Mouse (Mus musculus): ENCODE data around the gene Bhlhb9. TPM values are rescaled to one million over a fixed set of nuclear protein-coding genes. Genes with fewer than 3 reads are reported as not detected.

Gene Bhlhb9
- polyA plus RNA-seq (2014; fragmentation: Illumina TruSeq; extraction: RNeasy Lipid Tissue Mini Kit (QIAGEN cat#74804)) = 148 TPM

DNA sequence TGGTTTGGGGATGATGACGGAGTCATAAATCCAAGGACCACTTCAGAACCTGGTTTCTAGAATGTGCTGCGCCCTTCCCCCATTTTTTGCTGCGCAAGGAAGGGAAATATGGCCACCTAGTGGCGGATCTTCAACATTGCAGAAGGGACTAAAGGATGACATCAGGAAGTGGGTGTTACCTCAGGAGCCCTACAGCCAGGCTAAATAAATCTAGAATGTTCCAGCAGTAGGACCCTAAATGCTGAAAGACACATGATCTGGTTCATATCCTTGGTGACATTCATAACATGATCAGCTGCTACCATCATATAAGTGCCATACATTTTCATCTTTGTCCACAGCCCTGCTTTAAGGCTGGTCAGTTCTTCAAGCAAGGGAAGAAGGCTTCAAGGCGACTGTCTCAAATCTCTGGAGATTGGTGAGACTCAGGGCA is at the start of gene Bhlhb9:
TSS of gene Bhlhb9 (plus strand) at position 383 of the 433 bp plus-strand sequence.

DNA sequence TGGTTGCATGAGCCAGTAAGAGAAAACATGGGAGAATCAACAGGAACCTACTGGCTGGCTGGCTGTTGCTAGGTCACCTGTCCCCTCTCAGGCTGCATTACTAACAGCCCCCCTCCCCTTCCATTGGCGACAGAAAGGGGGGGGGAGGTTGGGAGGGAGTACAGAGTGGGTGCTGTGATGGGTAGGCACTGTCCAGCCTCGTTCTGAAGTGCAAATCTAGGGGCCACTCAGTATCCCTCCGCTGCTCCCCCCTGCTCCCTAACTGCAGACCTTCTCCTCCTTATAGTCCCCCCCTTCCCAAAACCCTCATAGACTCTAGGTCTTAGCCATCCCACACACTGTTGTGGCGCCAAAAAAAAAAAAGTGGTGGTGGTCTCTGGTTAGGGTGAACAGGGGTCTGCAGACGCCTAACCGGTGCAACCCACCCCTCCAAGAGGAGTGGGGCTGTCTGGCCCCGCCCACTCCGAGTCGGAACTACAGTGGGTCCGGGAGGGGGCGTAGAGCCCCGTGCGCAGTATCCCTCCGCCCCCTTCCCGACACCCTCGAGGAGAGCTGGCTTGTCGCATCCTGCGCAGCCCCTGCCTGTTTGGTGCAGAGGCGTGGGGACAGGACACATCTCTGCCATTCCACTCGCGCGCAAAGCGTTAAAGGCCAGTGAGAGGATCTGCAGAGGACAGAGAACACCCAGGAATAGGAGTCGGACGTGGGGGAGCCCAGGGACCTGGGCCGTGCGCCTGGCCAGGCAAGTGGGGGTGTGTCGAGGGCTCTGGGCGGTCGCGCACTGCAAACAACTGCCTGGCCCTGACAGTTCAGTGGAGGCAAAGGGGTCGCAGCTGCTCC is 41.3 kb downstream of the Bhlhb9 start, which contains the start of gene Gprasp2:
TSS of gene Gprasp2 (plus strand) at position 514 of the 840 bp plus-strand sequence.

Other genes with a start within 250 kb of the Bhlhb9 start
- not detected for gene Nxf7, start 198.8 kb upstream of the Bhlhb9 start, polyA plus RNA-seq (2014; fragmentation: Illumina TruSeq; extraction: RNeasy Lipid Tissue Mini Kit (QIAGEN cat#74804))
- not detected for gene Prame, start 169.9 kb upstream of the Bhlhb9 start, polyA plus RNA-seq (2014; fragmentation: Illumina TruSeq; extraction: RNeasy Lipid Tissue Mini Kit (QIAGEN cat#74804))
- 1.2 TPM for gene Tcp11x2, start 103.8 kb upstream of the Bhlhb9 start, polyA plus RNA-seq (2014; fragmentation: Illumina TruSeq; extraction: RNeasy Lipid Tissue Mini Kit (QIAGEN cat#74804))
- not detected for gene Tmsb15a, start 72.3 kb upstream of the Bhlhb9 start, polyA plus RNA-seq (2014; fragmentation: Illumina TruSeq; extraction: RNeasy Lipid Tissue Mini Kit (QIAGEN cat#74804))
- 56.5 TPM for gene Armcx5, start 54.9 kb upstream of the Bhlhb9 start, polyA plus RNA-seq (2014; fragmentation: Illumina TruSeq; extraction: RNeasy Lipid Tissue Mini Kit (QIAGEN cat#74804))
- gene Gprasp1, start 54.9 kb upstream of the Bhlhb9 start, polyA plus RNA-seq (2014; fragmentation: Illumina TruSeq; extraction: RNeasy Lipid Tissue Mini Kit (QIAGEN cat#74804)) = 157 TPM
- gene Gprasp2, start 41.4 kb downstream of the Bhlhb9 start, polyA plus RNA-seq (2014; fragmentation: Illumina TruSeq; extraction: RNeasy Lipid Tissue Mini Kit (QIAGEN cat#74804)) = 44.2 TPM
- 390 TPM for gene Arxes2, start 196.2 kb downstream of the Bhlhb9 start, polyA plus RNA-seq (2014; fragmentation: Illumina TruSeq; extraction: RNeasy Lipid Tissue Mini Kit (QIAGEN cat#74804))
- 21.4 TPM for gene Arxes1, start 235.8 kb downstream of the Bhlhb9 start, polyA plus RNA-seq (2014; fragmentation: Illumina TruSeq; extraction: RNeasy Lipid Tissue Mini Kit (QIAGEN cat#74804))

Data from ovary, adult 10 weeks (tissue).